Mouse (Mus musculus) small intestine, adult 2 months (tissue): ENCODE results near the gene Dapk2.

ENCODE experiments used
- CTCF ChIP-seq: fragments of 200-500 bp; IDR thresholded peaks from 2 replicates; pipeline ENCODE4 v1.5.1; 2012; ENCODE audit warnings: low read depth, mild to moderate bottlenecking, control low read depth, inconsistent platforms, low read length, moderate library complexity, mixed read lengths; ENCODE audit not compliant: insufficient replicate concordance, insufficient read length; ENCODE audit errors: extremely low read depth
- POLR2A ChIP-seq: fragments of 200-500 bp; IDR thresholded peaks from 2 replicates; pipeline ENCODE4 v1.6.1; 2012; ENCODE audit warnings: low read depth, mild to moderate bottlenecking, control low read depth, inconsistent platforms, low read length, moderate library complexity

DNA sequence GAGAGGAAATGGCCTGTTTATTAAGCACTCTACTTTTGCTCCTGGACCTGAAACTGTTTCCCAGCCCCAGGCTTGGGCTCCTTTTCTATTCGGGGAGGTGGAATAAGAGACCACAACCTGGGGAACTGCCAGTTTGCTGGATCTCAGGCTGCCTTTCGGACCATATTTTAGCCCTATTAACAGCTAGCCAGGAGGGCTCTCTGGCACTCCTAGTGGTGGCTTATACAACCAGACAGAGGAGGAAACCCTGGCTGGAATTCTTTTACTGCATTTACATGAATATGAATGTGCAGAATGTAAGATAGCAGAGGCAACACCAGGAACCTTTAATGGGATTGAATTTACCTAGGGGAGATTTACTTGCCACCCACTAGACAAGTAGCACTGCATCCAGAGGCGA, 83.0 kb downstream of the Dapk2 start:
- TF ChIP-seq CTCF, result peak; percentile 70; the same call in 1 of the 2 replicates
- TF ChIP-seq POLR2A, result no peak
